Mouse (Mus musculus): ENCODE data around the gene Zim1.

Zim1 gene

GRCm38 (mm10) chr7:6696241-6697045 is at the start of gene Zim1:
TSS of gene Zim1 (minus strand) at chr7:6696450.
- TF ChIP-seq GATA4 (IDR thresholded peaks at IDR 0.05; ENCODE audit: insufficient replicate concordance, low read length), result no peak

GRCm38 (mm10) chr7:6744281-6744904 is 48.1 kb upstream of the Zim1 start:
- TF ChIP-seq GATA4 (IDR thresholded peaks at IDR 0.05; ENCODE audit: insufficient replicate concordance, low read length), result no peak

- TF ChIP-seq GATA4 (IDR thresholded peaks at IDR 0.05; ENCODE audit: insufficient replicate concordance, low read length), result no peak
These were observed 39.8 kb upstream of the Zim1 start for GRCm38 (mm10) chr7:6736060-6736459.

DNA sequence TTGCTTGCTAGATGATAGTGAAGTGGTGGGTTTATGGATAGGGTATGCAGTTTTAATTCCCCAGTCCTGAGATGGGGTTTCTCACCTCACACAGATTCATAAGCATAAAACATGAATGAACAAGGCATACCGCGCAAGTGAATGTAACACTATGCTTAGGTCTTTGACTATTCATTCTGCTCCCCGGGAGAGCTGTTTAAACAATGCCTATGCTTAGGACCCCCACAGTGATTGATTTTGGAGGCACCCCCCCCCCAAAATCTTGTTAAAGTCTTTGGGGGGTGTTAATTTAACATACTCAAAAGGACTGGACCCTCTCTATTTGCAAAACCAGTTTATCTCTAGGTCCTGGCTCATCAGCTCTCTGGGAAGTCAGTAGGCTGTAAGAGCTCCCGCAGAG is 35.7 kb upstream of the Zim1 start:
- TF ChIP-seq GATA4 (IDR thresholded peaks at IDR 0.05; ENCODE audit: insufficient replicate concordance, low read length), result no peak

GRCm38 (mm10) chr7:6731373-6731772 is 35.1 kb upstream of the Zim1 start:
- TF ChIP-seq GATA4 (IDR thresholded peaks at IDR 0.05; ENCODE audit: insufficient replicate concordance, low read length), result no peak

DNA sequence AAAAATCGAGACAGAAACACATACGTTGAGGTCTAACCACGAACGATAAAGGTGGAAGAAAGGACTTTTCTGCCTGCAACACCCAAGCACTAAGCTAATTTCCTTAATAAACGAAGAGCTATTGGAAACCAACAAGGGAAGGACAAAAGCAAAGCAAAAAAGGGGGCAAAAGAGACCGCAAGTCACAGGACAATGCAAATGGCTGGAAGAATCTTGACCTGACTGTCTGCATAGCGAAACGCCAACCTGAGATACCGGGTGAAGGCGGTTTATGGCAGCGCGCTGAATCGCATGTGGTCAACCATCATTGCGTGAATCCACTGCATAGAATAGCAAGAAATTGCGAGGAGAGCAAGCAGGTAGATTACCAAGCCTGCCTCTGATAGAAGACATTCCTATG is 34.6 kb upstream of the Zim1 start:
- no peak for TF ChIP-seq GATA4 (IDR thresholded peaks at IDR 0.05; ENCODE audit: insufficient replicate concordance, low read length)

GRCm38 (mm10) chr7:6730241-6730640 is 34.0 kb upstream of the Zim1 start, which contains the start of the genes Peg3 and Usp29:
TSS of gene Peg3 (minus strand) at chr7:6730431.
TSS of gene Usp29 (plus strand) at chr7:6730578.
- TF ChIP-seq GATA4 (IDR thresholded peaks at IDR 0.05; ENCODE audit: insufficient replicate concordance, low read length), result no peak

GRCm38 (mm10) chr7:6729061-6729817 is 33.0 kb upstream of the Zim1 start:
- peak; percentile 17; the same call in 1 of the 2 replicates for TF ChIP-seq GATA4 (IDR thresholded peaks at IDR 0.05; ENCODE audit: insufficient replicate concordance, low read length)

GRCm38 (mm10) chr7:6728263-6728931 is 32.1 kb upstream of the Zim1 start:
- TF ChIP-seq GATA4 (IDR thresholded peaks at IDR 0.05; ENCODE audit: insufficient replicate concordance, low read length), result no peak

- no peak for TF ChIP-seq GATA4 (IDR thresholded peaks at IDR 0.05; ENCODE audit: insufficient replicate concordance, low read length)
These were observed 31.3 kb upstream of the Zim1 start for GRCm38 (mm10) chr7:6727351-6728121.

DNA sequence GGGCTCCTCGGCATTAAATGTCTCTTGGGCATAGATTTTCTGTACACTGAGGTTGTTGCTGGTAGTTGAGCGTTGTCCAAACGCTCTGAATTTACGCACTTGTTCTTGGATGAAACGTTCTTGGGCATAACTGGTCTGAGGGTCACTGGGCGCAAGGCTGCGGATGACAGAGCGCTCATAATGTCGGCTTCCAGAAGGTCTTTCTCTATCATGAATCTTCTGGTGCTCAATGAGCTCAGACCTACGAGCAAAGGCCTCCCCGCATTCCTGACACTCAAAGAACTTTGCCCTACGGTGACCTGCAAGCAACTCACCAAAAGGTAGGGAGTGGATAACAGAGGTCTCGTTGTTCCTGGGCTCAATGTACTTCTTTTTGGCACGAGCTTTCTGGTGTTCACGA is 13.1 kb upstream of the Zim1 start:
- no peak for TF ChIP-seq GATA4 (IDR thresholded peaks at IDR 0.05; ENCODE audit: insufficient replicate concordance, low read length)

- no peak for TF ChIP-seq GATA4 (IDR thresholded peaks at IDR 0.05; ENCODE audit: insufficient replicate concordance, low read length)
These were observed 12.4 kb upstream of the Zim1 start for GRCm38 (mm10) chr7:6708451-6709180.

- no peak for TF ChIP-seq GATA4 (IDR thresholded peaks at IDR 0.05; ENCODE audit: insufficient replicate concordance, low read length)
These were observed 11.3 kb upstream of the Zim1 start for GRCm38 (mm10) chr7:6707416-6708015.
